Mouse (Mus musculus) embryonic fibroblast, embryonic 13.5 days (primary cell): Measurements from ENCODE around the gene Sh3bp5.

Experiments
- CTCF ChIP-seq: IDR thresholded peaks from 2 replicates; pipeline ENCODE4 v1.5.1; 2011; ENCODE audit warnings: mild to moderate bottlenecking, control low read depth, low read length, moderate library complexity, borderline replicate concordance; ENCODE audit not compliant: insufficient read depth
- POLR2A ChIP-seq: IDR thresholded peaks from 2 replicates; pipeline ENCODE4 v1.6.1; 2011; ENCODE audit warnings: low read depth, mild to moderate bottlenecking, control low read depth, low read length, moderate library complexity

DNA sequence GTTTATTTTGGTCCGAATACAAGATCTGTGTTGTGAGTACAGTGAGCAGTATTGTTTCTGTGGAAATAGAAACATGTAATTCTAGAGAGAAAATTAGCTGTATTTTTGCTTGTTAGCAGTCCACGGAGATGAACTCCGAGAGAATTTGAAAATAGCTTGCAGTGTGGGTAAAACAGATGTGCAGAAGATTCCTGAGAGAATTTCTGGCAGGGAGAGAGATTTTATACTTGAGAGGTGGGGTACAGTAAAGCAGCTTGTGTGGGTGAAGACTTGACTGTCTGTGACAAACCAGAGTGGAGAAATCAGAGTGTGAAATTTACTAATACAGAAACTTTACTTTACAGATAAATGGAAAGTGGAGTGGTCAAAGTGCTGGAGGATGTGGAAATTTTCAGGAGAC lies 66.5 kb downstream of the Sh3bp5 start:
- TF ChIP-seq POLR2A (no peak), CTCF (no peak)
